Mouse (Mus musculus) liver, embryonic 14.5 days (tissue): ENCODE data around the gene Gmip. TPM values are rescaled to one million over a fixed set of nuclear protein-coding genes. Genes with fewer than 3 reads are reported as not detected.

Source experiments
- ATAC-seq: fragments of 200-750 bp; cut with Nextera tagmentation; 2 replicates; pipeline ENCODE4 v1.8.0; 2017; ENCODE audit warnings: moderate number of reproducible peaks, mild to moderate bottlenecking, moderate library complexity; ENCODE audit not compliant: insufficient read depth
- DNase-seq, 3 experiments: peaks; one replicate each; pipeline ENCODE4 v3.0.0-alpha.2; 2012 to 2013; ENCODE audit warnings: low read depth in 3 of 3, low spot score in 3 of 3
- H3K27ac ChIP-seq: fragments of 300-500 bp; sonication (generic); 2 replicates; pipeline ENCODE4 v1.5.1; 2014; ENCODE audit warnings: moderate library complexity, mild to moderate bottlenecking, control low read depth, inconsistent platforms
- H3K27me3 ChIP-seq: fragments of 300-500 bp; sonication (generic); 2 replicates; pipeline ENCODE4 v1.6.1; 2014; ENCODE audit warnings: mild to moderate bottlenecking, low read length, moderate library complexity; ENCODE audit not compliant: control insufficient read depth, insufficient read depth
- H3K36me3 ChIP-seq: fragments of 300-500 bp; sonication (generic); replicated peaks from 2 replicates; pipeline ENCODE4 v1.6.1; 2014; ENCODE audit warnings: low read depth; ENCODE audit not compliant: control insufficient read depth, insufficient read depth
- H3K4me1 ChIP-seq, 2 experiments: fragments of 200-500 bp in 1 of 2; fragments of 300-500 bp in 1 of 2; sonication (generic) in 1 of 2; replicated peaks; 2 replicates each; pipeline ENCODE4 v1.6.1; 2012 to 2014; ENCODE audit warnings: antibody characterized with exemption in 1 of 2, inconsistent platforms in 1 of 2, low read length in 1 of 2; ENCODE audit not compliant: control insufficient read depth in 2 of 2, insufficient read depth in 2 of 2
- H3K4me2 ChIP-seq: fragments of 300-500 bp; sonication (generic); 2 replicates; pipeline ENCODE4 v1.6.1; 2014; ENCODE audit warnings: low read depth, mild to moderate bottlenecking, control low read depth, moderate library complexity
- H3K4me3 ChIP-seq, 2 experiments: fragments of 200-500 bp in 1 of 2; fragments of 300-500 bp in 1 of 2; sonication (generic) in 1 of 2; 2 replicates each; pipeline ENCODE4 v1.5.1; 2012 to 2014; ENCODE audit warnings: low read depth in 2 of 2, low read length in 2 of 2, mild to moderate bottlenecking in 2 of 2, control low read depth in 1 of 2, inconsistent platforms in 1 of 2, moderate library complexity in 1 of 2; ENCODE audit not compliant: insufficient read depth in 1 of 2
- H3K9ac ChIP-seq: fragments of 300-500 bp; sonication (generic); replicated peaks from 2 replicates; pipeline ENCODE4 v1.6.1; 2014; ENCODE audit warnings: mild to moderate bottlenecking, control low read depth, moderate library complexity
- H3K9me3 ChIP-seq: fragments of 300-500 bp; sonication (generic); 2 replicates; pipeline ENCODE4 v1.6.1; 2016; ENCODE audit warnings: low read length, mixed read lengths; ENCODE audit not compliant: control insufficient read depth
- CTCF ChIP-seq: IDR thresholded peaks from 2 replicates; pipeline ENCODE4 v1.5.1; 2016; ENCODE audit warnings: antibody characterized with exemption, low read depth, control low read depth
- EP300 ChIP-seq: IDR thresholded peaks from 2 replicates; pipeline ENCODE4 v1.6.1; 2016; ENCODE audit warnings: antibody characterized with exemption, low read depth
- WGBS: fragments of 180-500 bp; shearing (Covaris S2); extraction: QIAGEN DNeasy Blood & Tissue Kit; methylation state at CpG from one replicate; pipeline ENCODE4 v1.1.7; 2014; ENCODE audit not compliant: insufficient replicate concordance; 5-methylcytosine and 5-hydroxymethylcytosine counted together
- polyA plus RNA-seq, 2 experiments: library from polyadenylated mRNA; depleted of rRNA in 1 of 2; stranded (reverse) in 1 of 2; unstranded in 1 of 2; fragments of >200 nt; fragmentation: Nextera tagmentation in 1 of 2; extraction: Ambion mirVana in 1 of 2; gene quantifications; 2 replicates each; pipeline versions ENCODE4 v1.2.1 to v1.2.3; 2012 to 2014

Gmip gene
- polyA plus RNA-seq, 2 experiments: 3.9 to 5.8 TPM

- Histone ChIP-seq H3K4me1 (peaks cover 4 to 7% of the 10 kb centered on the region in 2 experiments; a peak in 3 of 4 replicates), H3K27me3 (no peaks in the 10 kb centered on the region), H3K36me3 (peaks cover 41% of the 10 kb centered on the region), H3K4me2 (no peak overlapping the region), H3K4me3 (no peak overlapping the region), H3K9ac (no peak overlapping the region), H3K9me3 (no peaks in the 10 kb centered on the region), H3K27ac (no peak overlapping the region)
- no peak for TF ChIP-seq CTCF
- TF ChIP-seq EP300: no peak
- no peak for DNase-seq
- no peak for ATAC-seq
- 89% methylated on average over 5 of the region's 5 CpGs for WGBS
Measured at GRCm38 (mm10) chr8:69807236-69807635, 1.2 kb upstream of the Gmip start.

- peak; percentile 36; the same call in 1 of the 2 replicates for ATAC-seq
- Histone ChIP-seq H3K27ac (no peak overlapping the region), H3K4me2 (peak overlapping the region; percentile 97), H3K4me3 (peak overlapping the region; percentile 47 to 63), H3K36me3 (peaks cover 25% of the 10 kb centered on the region), H3K9ac (peak overlapping the region; percentile 57), H3K9me3 (no peaks in the 10 kb centered on the region), H3K4me1 (peaks cover 4 to 7% of the 10 kb centered on the region in 2 experiments; a peak in 3 of 4 replicates), H3K27me3 (no peaks in the 10 kb centered on the region)
- WGBS: under 1% methylated on average over 23 of the region's 23 CpGs
- DNase-seq: no peak
- TF ChIP-seq EP300 (no peak), CTCF (no peak)
Measured at GRCm38 (mm10) chr8:69808864-69809403, 455 bp downstream of the Gmip start.

- Histone ChIP-seq H3K4me2 (no peak overlapping the region), H3K4me1 (peaks cover 4 to 7% of the 10 kb centered on the region in 2 experiments; a peak in 3 of 4 replicates), H3K9me3 (no peaks in the 10 kb centered on the region), H3K9ac (no peak overlapping the region), H3K4me3 (no peak overlapping the region), H3K27ac (no peak overlapping the region), H3K27me3 (no peaks in the 10 kb centered on the region), H3K36me3 (peaks cover 19% of the 10 kb centered on the region)
- TF ChIP-seq EP300 (no peak), CTCF (no peak)
- 37% methylated on average over 3 of the region's 3 CpGs for WGBS
- ATAC-seq (no peak), DNase-seq (no peak)
Measured at GRCm38 (mm10) chr8:69809820-69810219, 1.3 kb downstream of the Gmip start.

DNA sequence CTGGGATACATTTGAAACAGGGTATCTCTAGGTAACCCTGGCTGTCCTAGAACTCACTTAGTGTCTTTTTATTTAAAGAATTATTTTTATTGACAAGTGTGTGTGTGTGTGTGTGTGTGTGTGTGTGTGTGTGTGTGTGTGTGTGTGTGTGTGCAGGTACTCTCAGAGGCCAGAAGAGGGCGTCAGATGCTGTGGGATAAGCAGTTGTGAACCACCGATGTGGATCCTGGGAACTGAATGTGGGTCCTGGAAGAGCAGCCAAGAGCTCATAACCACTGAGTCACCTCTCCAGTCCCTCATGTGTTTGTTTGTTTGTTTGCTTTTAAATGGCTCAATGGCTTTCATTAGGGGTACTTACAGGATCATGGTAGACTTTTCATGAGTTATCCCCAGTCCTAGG is 6.4 kb downstream of the Gmip start:
- H3K9ac ChIP-seq: no peak overlapping the region
- no peak for TF ChIP-seq EP300
- TF ChIP-seq CTCF: no peak
- H3K27me3 ChIP-seq: no peaks in the 10 kb centered on the region
- H3K27ac ChIP-seq: no peak overlapping the region
- ATAC-seq: no peak
- H3K4me2 ChIP-seq: no peak overlapping the region
- 76% methylated on average over 2 of the region's 2 CpGs for WGBS
- H3K4me3 ChIP-seq: no peak overlapping the region
- no peaks in the 10 kb centered on the region for H3K36me3 ChIP-seq
- H3K4me1 ChIP-seq: no peaks in the 10 kb centered on the region
- no peaks in the 10 kb centered on the region for H3K9me3 ChIP-seq
- no peak for DNase-seq

GRCm38 (mm10) chr8:69815396-69815795 is 6.9 kb downstream of the Gmip start:
- Histone ChIP-seq H3K4me3 (no peak overlapping the region), H3K27me3 (no peaks in the 10 kb centered on the region), H3K9me3 (no peaks in the 10 kb centered on the region), H3K27ac (no peak overlapping the region), H3K4me1 (no peaks in the 10 kb centered on the region), H3K36me3 (no peaks in the 10 kb centered on the region), H3K9ac (no peak overlapping the region), H3K4me2 (no peak overlapping the region)
- 76% methylated on average over 4 of the region's 4 CpGs for WGBS
- TF ChIP-seq CTCF: no peak
- no peak for TF ChIP-seq EP300
- DNase-seq: no peak
- no peak; the same call in 1 of the 2 replicates for ATAC-seq
